In the genomic region with DNA sequence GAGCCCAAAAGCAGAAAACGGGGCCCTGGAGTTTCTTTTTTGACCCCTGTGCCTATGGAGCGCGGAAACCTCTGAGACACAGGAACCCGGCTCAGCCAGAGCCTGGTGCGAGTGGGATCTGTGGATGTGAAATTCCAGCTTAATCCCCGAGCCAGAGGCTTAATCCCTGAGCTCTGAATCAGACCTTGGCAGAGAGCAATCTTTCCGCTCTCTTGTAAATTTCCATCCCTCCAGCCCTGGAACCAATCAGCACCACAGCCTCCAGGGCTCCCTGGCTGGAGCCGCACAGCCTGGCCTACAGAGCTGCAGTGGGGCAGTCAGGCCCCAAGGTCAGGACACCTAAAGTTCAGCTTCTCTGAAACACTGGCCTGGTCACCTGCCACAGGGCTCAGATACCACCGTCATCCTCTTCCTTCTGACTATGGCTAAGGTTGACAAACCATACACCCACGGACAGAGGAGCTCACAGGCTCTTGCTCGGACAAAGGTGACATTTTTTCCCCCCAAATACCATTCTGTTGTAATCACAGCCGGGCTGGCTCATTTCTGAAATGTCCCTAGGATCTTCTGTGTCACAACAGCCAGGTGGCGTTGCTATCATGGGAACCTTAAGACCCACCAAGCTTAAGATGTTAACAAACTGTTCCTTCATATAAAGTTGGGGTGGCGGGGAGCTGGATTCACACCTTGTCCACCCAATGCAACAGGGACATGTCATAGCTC, we compare ENCODE assay signal across 10 mouse cellular contexts.
DNase-seq lines count a peak whose midpoint lies in the region; ATAC-seq and TF ChIP-seq lines count a peak whose summit lies in the region.
"Had no signal": no experiment of that assay in that cellular context is flagged by ENCODE, and none has a peak within 500 bp of the region (broad histone marks: within the 10 kb centered on the region; RNA-seq: fewer than 3 reads in every experiment).

No protein-coding gene starts in this region.

- no peaks in the 10 kb centered on the region for H3K9me3 ChIP-seq in forebrain, embryonic 11.5 days (ENCODE audit: control insufficient read depth, low read length)
- no peaks in the 10 kb centered on the region for H3K9me3 ChIP-seq in forebrain, embryonic 12.5 days
- H3K9me3 ChIP-seq in limb, embryonic 11.5 days (ENCODE audit: control insufficient read depth, low read length): no peaks in the 10 kb centered on the region; the same call in 1 of the 2 replicates

- H3K4me3 ChIP-seq in forebrain, embryonic 11.5 days (ENCODE audit: low read depth, low read length): no peak overlapping the region
- no peak overlapping the region for H3K4me3 ChIP-seq in forebrain, embryonic 12.5 days (replicated peaks)
- H3K4me3 ChIP-seq in heart, adult 2 months: no peak overlapping the region
- no peak overlapping the region for H3K4me3 ChIP-seq in limb, embryonic 11.5 days (ENCODE audit: low read depth, low read length)

- no peaks in the 10 kb centered on the region for H3K36me3 ChIP-seq in forebrain, embryonic 11.5 days (ENCODE audit: control insufficient read depth, insufficient read depth, low read length)
- no peaks in the 10 kb centered on the region for H3K36me3 ChIP-seq in forebrain, embryonic 12.5 days (replicated peaks)
- H3K36me3 ChIP-seq in heart, adult 2 months (ENCODE audit: control insufficient read depth, insufficient read depth, low read length): no peaks in the 10 kb centered on the region
- no peaks in the 10 kb centered on the region for H3K36me3 ChIP-seq in limb, embryonic 11.5 days (ENCODE audit: control insufficient read depth, insufficient read depth, low read length)

- TF ChIP-seq EP300 in heart, adult 2 months (IDR thresholded peaks at IDR 0.05; ENCODE audit: insufficient read depth, low read depth, low read length): peak; percentile 44; the same call in 1 of the 2 replicates

- H3K9ac ChIP-seq in forebrain, embryonic 11.5 days (ENCODE audit: low read length): no peak overlapping the region
- H3K9ac ChIP-seq in forebrain, embryonic 12.5 days: no peak overlapping the region
- no peak overlapping the region for H3K9ac ChIP-seq in heart, adult 2 months (ENCODE audit: low read depth, low read length)
- H3K9ac ChIP-seq in limb, embryonic 11.5 days (ENCODE audit: low read length): no peak overlapping the region
- H3K9ac ChIP-seq: liver, embryonic 14.5 days had no signal

- no peak overlapping the region for H3K27ac ChIP-seq in forebrain, embryonic 11.5 days (ENCODE audit: low read depth, low read length)
- H3K27ac ChIP-seq in forebrain, embryonic 12.5 days: no peak overlapping the region
- H3K27ac ChIP-seq in heart, adult 2 months: peak overlapping the region; percentile 66
- H3K27ac ChIP-seq in limb, embryonic 11.5 days (replicated peaks; ENCODE audit: low read depth, low read length): peak overlapping the region; percentile 59; the same call in 1 of the 2 replicates
- H3K27ac ChIP-seq: liver, embryonic 14.5 days had no signal

- no peaks in the 10 kb centered on the region for H3K79me2 ChIP-seq in heart, adult 2 months (replicated peaks; ENCODE audit: control insufficient read depth, insufficient read depth, low read length)

- WGBS in forebrain, embryonic 11.5 days: 72% methylated on average over 14 of the region's 14 CpGs
- WGBS in forebrain, embryonic 12.5 days: 72% methylated on average over 14 of the region's 14 CpGs
- 62% methylated on average over 14 of the region's 14 CpGs for WGBS in heart, adult 2 months
- 52% methylated on average over 14 of the region's 14 CpGs for WGBS in limb, embryonic 11.5 days

- peak; percentile 31 for DNase-seq in forebrain, embryonic 11.5 days (ENCODE audit: low spot score)
- peak; percentile 60 for DNase-seq in adrenal gland, adult 8-10 months
- DNase-seq in heart, adult 2 months: peak; percentile 68 to 80
- peak; percentile 40 for DNase-seq in limb, embryonic 11.5 days (ENCODE audit: low spot score)
- no peak for DNase-seq in spleen, adult 18-20 months
- no peak for DNase-seq in cerebellum, adult 11 months
- no peak for DNase-seq in thymus, adult 18-20 months
- DNase-seq: cerebellum, adult 11-12 months had no signal

- peak; percentile 40; the same call in 1 of the 2 replicates for TF ChIP-seq POLR2A in heart, adult 2 months (IDR thresholded peaks at IDR 0.05; ENCODE audit: insufficient read depth, low read depth, low read length)

- ATAC-seq in forebrain, embryonic 11.5 days (replicated peaks; ENCODE audit: low FRiP score): no peak
- no peak for ATAC-seq in forebrain, embryonic 12.5 days (ENCODE audit: low FRiP score)
- 0 out of 2 replicates have a peak, but pooled peaks have one; percentile 52 for ATAC-seq in limb, embryonic 11.5 days (ENCODE audit: insufficient number of reproducible peaks, low FRiP score, low TSS enrichment, low read depth)

- H3K4me2 ChIP-seq in forebrain, embryonic 11.5 days (ENCODE audit: low read depth, low read length, severe bottlenecking): no peak overlapping the region
- no peak overlapping the region for H3K4me2 ChIP-seq in forebrain, embryonic 12.5 days
- no peak overlapping the region for H3K4me2 ChIP-seq in limb, embryonic 11.5 days (ENCODE audit: low read depth, severe bottlenecking)

- H3K27me3 ChIP-seq in forebrain, embryonic 11.5 days (ENCODE audit: control insufficient read depth, insufficient read depth, low read length): no peaks in the 10 kb centered on the region
- H3K27me3 ChIP-seq in forebrain, embryonic 12.5 days: no peaks in the 10 kb centered on the region
- H3K27me3 ChIP-seq in heart, adult 2 months (ENCODE audit: control insufficient read depth, insufficient read depth, low read length): no peaks in the 10 kb centered on the region
- H3K27me3 ChIP-seq in limb, embryonic 11.5 days (ENCODE audit: control insufficient read depth, insufficient read depth, low read length): no peaks in the 10 kb centered on the region

- intact Hi-C loops in heart, adult 2 months (cut with DNase I): loop anchor here (5.0 kb wide), 1 partner anchor 120 kb away; no protein-coding TSS in a partner anchor

- no peaks in the 10 kb centered on the region; the same call in 1 of the 2 replicates for H3K4me1 ChIP-seq in forebrain, embryonic 11.5 days (replicated peaks; ENCODE audit: control insufficient read depth, insufficient read depth, low read length)
- peaks cover 4% of the 10 kb centered on the region for H3K4me1 ChIP-seq in forebrain, embryonic 12.5 days
- peaks cover 6% of the 10 kb centered on the region for H3K4me1 ChIP-seq in heart, adult 2 months (ENCODE audit: control insufficient read depth, insufficient read depth, low read length)
- H3K4me1 ChIP-seq in limb, embryonic 11.5 days (ENCODE audit: control insufficient read depth, insufficient read depth, low read length): peaks cover 7% of the 10 kb centered on the region

- no peak for TF ChIP-seq CTCF in heart, adult 2 months (IDR thresholded peaks at IDR 0.05)

Comparison
In these comparisons a context has a peak if more than half of its experiments do, and no peak if none do; other contexts are left out.
1. DNase-seq: peak in forebrain, embryonic 11.5 days (single experiment), adrenal gland, adult 8-10 months (single experiment), heart, adult 2 months (2 of 2) and limb, embryonic 11.5 days (single experiment); none in spleen, adult 18-20 months (0 of 2), cerebellum, adult 11 months (single experiment) and thymus, adult 18-20 months (0 of 2).
2. H3K27ac ChIP-seq: peak in heart, adult 2 months (single experiment) and limb, embryonic 11.5 days (single experiment); none in forebrain, embryonic 11.5 days (single experiment) and forebrain, embryonic 12.5 days (single experiment).